Mouse (Mus musculus) telencephalon, adult 2 months (tissue): ENCODE measurements around the gene Gm20388.
"Not testable (repeated sequence)": the region's sequence is repeated elsewhere in the genome, so short reads cannot be mapped to it uniquely, and the experiment has no call there.

Experiments
- DNase-seq: peaks from one replicate; pipeline ENCODE4 v3.0.0-alpha.2; 2011; ENCODE audit warnings: low read depth, low spot score

Gm20388 gene

DNA sequence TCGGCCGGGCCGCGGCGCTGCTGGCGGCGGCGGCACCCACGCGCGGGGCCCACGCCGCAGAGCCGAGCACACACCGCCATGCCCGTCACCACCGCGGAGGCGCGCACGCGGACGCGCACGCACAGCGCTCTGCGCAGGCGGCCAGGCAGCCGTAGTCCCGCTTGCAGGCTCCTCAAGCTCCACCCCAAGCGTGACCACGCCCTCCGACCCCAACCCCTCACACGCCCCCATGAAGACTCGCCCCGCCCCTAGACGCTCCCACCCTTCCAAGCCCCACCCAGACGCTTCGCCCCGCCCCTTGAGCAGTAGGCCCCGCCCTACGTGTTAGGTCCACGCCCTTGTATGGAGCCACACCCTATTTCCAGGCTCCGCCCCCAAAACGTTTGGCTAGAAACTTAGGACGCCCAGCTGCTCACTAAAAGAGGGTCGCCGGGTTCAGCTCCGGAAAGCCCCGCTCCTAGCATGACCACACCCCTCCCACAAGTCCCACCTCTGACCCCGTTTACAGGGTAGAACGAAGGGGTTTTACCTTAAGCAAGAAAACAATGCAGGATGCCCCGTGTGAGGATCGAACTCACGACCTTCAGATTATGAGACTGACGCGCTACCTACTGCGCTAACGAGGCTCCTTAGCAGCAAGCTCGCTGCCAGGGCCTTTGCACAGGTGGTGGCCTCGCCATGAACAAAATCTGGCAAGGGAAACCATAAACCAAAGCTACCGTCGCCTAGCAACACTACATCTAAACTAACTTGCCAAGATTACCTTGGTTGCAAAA is 1668.2 kb downstream of the Gm20388 start, which contains the start of gene Fbxo31:
Gene Fbxo31, minus strand, starts transcription at position 131 of the 776 bp plus-strand sequence.
- peak; percentile 95 for DNase-seq

DNA sequence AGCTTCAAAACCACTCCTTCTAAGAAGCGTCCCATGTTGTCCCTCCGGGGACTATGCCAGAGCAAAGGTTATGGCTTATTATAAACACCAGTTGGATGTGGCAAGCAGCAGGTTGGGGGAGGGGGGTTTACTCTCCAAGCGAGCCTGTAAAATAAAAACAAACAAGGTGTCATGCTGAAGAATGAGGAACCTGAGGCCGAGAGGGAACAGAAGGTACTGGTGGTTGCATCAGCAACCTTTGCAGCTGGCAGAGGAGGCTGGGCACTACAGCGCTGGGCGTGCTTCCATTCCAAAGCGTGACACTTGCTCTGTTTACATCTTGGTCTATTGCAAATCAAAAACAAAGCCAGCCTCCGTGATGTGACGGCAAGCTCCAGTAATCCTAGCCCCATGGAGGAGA is 1669.8 kb downstream of the Gm20388 start:
- DNase-seq: no peak

DNA sequence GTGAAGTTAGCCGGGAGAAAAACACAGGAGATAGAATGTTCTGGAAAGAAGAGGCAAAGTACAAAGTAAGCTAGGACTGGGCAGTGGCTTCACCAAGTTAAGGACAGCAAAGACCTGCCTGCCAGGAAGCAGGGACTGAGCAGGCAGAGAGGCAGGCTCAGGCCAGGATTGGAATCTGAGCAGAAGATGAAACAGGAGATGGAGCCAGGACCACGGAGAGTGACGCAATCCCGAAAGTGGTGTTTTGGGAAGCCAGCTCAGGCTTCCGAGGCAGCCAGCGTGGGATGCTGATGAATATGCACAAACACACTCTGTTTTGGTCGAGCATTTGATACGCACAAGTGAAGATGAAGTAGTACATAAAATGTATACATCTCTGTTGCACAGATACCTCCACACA is 1673.0 kb downstream of the Gm20388 start:
- no peak for DNase-seq

DNA sequence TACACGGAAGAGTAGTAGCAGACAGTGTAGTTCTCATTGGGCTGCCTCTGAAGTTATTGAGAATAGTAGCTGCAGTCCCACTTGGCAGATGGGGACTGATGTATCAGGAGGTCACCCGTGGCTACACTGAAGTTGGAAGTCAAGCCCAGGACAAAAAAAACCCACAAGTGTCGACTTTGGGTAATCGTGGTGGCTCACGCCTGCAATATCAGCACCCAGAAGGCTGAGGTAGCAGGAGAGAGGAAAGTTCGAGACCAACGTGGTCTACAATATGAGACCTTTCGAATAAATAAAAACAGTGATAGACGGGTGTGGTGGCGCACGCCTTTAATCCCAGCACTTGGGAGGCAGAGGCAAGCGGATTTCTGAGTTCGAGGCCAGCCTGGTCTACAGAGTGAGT is 1674.1 kb downstream of the Gm20388 start:
- no peak for DNase-seq

DNA sequence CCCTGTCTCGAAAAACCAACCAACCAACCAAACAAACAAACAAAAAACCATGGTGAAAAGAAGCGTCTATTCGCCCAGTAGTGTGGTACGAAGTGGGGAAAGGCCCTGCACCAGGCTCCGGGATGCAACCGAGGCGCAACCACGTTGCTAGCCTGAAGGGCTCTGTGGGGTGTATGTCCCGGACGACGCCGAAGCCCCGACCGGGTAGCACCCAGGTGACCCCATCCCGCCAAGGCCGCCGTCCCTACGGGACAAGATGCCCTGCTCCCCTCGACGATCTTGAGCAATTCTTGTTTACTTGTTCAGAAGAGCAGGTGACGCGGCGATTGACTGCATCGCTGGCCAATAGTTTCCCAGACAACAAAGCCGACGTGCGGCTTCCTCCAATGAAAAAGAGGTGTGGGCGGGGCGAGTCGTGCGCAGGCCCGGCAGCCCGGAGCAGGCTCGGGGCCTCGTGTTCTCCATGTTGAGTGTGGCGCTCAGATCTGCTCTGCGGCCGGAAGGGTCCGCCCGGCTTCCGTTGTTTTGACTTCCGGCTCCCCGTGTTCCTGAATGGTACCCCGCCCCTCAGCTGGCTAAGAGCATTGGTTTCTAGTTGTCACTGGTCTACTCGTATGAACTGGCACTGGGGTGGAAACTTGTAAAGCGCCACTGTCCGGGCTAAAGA is 1674.7 kb downstream of the Gm20388 start:
- DNase-seq: peak; percentile 99

DNA sequence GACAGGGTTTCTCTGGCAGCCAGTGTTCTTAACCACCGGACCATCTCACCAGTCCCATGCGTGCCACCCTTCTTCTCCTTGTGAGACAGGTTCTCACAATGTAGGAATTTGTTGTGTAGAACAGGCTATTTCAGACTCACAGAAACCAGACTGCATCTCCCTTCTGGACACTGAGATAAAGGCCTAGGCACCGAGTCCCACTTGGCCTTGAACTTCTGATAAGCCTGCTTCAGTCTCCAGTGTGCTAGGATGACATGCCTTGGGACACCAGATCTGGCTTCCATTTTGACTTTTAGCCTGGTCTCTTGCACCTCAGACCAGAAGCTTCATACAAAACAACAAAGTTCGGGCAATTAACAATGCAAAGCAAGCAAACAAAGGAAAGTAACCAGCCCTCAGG is 1678.1 kb downstream of the Gm20388 start:
- no peak for DNase-seq

DNA sequence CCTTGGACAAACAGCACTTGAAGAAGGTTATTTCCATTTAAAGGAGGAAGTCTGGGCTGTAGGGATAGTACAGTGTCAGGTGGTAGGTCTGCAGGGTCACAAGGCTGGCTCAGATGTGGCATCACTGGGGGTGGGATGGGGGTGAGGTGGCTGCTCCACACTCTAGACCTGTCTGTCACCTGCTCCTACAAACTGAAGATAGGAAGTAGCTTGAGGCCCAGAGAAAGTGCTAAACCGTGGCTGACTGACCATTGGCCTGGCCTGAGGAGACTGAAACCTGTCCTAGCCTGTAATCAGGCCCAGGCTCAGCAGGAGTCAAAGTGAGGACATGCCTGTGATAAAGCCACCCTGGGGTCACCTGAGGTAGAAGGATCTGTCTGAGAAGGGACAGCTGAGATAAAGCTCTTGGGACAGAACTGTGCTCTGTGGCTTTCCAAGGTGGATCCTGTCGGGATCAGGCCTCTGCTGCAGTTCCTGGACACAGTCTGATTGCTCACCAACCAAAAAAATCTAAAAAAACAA is 1678.6 kb downstream of the Gm20388 start:
- DNase-seq: no peak

DNA sequence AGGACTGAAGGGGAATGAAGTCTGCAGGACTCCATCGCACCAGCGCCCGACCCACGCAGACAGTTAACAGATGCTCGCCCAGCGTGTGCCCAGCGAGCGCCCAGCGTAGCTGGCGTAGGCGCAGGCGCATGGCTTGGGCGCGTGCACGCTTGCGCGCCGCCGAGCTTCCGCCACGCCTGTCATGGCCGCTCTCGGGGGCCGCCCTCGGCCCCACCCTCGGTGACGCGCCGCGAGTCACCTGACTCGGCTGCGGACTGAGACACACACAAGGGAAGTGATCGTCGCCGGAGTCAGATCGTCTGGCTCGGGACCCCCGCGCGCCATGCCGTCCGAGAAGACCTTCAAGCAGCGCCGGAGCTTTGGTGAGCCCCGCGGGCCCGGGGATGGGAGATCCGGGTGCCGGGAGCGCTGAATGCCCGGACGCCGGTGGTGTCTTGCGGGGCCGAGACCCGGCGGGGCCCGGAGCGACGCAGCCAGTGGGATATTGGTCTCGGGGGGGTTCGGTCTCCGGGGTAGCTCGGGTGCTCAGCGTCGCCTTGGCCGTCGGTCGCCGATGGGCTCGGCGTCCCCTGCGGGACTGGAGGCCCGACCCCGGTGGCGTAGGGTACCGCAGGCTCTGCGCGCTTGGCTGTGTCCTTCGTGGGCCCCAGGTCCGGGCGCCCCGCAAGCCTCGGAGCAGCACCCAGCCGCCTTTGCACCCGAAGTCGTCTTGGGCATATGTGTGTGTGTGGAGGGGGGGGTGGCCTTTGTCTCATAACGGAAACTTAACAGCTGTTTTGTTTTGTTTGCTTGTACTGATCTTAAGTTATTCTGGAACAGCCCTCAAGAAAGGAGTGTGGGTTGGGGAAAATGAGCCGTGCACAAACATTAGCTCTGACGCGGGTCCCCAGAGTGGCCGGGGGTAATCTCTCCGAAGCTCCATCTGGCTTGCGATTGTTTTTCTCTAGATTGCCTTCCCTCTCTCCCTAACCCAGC is 1679.8 kb downstream of the Gm20388 start, which contains the start of gene Map1lc3b:
Gene Map1lc3b, plus strand, starts transcription at position 159 of the 975 bp plus-strand sequence.
- DNase-seq: peak; percentile 83

DNA sequence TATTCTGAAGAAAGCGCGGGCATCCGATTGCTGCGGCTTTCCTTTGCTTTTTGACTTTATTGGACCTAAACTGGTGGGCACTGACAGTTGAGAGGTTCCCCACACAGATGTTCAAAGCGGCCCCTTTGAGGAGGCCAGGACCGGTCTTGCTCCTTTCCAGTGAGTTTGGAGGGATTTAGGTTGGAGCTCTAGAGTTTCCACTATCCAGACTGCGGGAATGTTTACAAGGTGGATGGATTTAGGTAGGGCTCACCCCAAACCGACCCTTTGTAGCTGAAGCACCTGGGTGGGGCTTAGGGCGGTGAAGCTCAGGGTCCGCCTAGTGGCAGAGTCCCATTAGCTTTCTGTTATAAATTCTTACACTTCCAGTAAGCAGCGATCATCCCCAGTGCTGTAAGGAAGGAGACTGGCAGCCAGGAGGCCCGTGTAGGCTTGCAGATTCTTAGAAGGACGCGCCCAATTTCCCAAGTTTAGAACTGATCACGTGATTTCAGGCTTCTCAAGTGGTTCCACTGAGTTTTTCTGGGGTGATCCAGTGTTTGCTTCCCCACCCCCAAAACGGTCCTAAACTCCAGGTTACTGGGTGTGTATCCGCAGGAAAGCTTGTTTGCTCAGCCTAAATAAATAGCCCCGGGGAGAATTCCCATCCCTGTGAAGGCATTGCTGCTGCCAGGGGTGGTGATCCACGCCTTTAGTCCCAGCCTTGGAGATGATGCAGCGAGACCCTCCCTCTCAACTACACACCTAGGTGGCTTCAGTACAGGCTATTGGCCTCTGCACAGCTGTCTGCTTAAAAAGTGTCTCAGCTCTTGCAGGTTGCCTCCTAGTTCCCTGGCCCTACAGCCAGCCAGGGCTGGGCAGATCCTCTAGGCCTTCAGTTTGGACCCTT is 1680.8 kb downstream of the Gm20388 start:
- DNase-seq: no peak

DNA sequence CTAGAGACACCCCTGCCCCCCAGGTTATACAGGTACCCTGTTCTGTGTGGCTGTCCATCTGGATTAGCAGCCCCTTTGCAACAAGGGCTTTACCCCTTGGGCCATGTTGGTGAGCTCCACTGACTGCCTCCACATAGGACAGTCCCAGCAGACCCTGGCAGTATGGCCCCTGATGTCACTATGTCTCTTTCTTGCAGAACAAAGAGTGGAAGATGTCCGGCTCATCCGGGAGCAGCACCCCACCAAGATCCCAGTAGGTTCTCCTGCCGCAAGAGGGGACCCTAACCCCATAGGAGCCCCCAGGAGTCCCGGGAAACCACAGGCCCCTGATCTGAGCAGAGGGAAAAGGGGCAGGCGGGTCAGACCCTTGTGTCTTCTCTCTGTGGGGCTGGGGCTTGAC is 1682.7 kb downstream of the Gm20388 start:
- no peak for DNase-seq

DNA sequence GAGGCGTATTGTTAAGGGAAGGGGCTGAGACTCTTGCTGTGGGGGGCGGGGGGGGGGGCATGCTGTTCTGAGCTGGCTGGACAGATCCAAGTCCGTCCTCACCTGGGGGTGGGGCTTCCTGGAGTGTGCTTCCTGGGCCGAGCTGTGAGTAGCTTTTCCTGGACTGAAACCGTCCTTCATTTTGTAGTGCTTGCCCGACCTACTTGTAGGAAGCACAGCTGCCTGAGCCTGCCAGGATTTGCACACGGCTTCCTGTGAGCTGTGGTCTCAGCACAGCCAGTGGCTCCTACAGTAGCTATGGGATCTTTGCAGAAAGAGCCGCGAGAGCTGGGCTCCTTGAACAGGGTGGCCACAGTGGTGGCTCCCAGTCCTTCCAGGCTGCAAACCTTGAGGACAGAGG is 1683.3 kb downstream of the Gm20388 start:
- DNase-seq: no peak

DNA sequence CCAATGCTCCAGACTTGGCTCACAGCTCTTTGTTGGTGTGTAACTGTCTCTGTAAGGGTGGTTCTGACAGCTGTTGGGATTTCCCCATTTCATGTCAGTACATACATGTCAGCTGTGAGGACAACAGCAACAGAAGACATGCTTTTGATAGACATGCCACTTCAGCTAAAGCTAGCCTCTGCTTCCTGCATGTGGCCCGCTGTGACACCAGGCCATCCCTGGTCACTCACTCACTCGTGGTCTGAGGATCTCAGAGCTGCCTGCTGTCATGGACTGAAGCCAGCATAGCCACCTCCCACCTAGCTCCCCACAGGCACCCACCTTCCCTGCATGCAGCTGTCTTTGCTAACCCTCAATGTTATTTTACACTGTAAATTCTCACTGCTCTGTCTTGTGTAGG is 1686.9 kb downstream of the Gm20388 start:
- DNase-seq: not testable (repeated sequence)

DNA sequence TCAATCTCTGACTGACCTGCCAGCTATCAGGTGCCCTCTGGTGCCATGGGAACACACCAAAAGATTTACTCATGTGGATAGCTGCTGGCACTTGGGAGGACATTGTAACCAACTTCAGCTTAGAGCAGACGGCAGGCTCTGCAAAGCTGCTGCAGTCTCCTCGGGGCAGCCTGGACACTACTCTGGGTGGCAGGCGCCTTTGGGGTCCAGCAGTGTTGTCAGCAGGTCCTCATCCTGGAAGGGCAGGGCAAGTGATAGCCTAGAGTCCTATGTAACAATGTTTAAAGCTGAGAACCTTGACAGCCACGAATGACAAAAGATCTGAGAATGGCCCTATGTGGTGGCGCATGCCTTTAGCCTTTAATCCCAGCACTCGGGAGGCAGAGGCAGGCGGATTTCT is 1687.5 kb downstream of the Gm20388 start:
- DNase-seq: no peak

DNA sequence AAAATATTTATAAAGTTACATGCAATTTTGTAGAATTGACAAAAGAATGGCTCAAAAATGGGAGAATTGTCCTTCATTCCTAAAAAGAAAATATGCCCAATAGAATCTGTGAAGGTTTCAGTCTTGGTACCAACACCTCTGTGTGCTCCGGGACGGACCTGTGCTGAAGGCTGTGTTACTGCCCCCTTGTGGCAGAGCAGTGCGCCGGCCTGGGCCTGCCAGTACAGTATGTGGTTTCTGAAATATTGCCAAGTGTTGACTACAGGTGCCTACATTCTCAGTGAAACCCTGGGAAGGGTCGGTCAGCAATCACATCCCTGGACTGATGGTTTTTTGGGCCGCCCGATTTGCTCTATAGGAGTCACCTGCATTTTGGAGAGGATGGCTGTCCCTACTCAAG is 1688.3 kb downstream of the Gm20388 start:
- DNase-seq: no peak

DNA sequence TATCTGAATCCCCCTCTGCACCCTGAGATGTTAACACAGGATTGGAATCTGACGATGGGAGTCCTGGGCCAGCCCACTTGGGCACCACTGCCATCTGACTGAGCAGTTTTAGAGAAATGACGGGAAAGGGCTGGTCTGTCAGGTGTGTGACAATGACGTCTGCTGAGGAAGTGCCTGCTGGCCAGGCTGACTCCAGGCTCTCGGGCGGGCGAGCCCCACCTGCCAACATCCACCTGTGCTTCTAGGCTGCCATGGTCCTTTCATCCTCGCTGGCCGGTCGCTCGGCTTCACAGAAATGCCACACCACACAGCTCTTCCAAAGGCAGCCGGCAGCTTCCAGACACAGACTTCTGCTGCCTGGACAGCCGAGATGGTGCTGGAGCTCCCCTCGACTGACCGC is 1689.2 kb downstream of the Gm20388 start:
- DNase-seq: no peak

DNA sequence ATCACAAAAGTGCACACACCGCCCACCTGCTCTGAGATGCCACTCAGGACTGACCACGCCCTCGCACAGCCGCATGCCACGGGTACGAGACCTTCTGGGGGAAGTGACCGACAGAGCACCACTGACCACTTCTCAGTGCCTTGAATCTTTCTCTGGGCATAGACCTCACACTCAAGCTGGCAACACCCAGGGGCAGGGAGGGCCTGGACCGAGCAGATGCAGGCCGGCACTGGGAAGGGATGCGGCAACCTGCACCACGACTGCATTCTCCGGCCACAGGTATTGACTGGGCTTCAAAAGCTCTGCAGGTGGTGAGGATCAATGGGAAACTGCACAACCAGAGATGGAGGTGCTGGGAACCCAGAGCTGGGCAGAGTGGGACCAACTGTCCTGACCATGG is 1691.8 kb downstream of the Gm20388 start:
- no peak for DNase-seq

DNA sequence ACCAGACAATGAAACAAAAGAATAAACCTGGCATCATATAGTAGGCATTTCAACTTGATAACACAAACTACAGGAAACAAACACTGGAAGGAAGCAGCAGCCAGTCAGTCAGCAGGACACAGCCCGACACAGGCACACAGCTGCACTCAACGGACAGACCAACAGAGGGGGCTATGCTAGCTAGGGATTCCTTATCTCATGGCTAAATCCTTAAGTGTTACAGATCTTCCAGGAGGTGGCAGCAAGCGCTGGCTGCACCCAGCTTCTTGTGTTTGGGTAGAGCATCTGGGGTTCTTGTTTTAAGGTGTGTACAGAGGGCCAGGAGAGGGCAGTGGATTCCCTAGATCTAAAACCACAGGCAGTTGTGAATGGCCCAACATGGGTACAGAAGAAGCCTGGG is 1692.2 kb downstream of the Gm20388 start:
- peak; percentile 79 for DNase-seq

DNA sequence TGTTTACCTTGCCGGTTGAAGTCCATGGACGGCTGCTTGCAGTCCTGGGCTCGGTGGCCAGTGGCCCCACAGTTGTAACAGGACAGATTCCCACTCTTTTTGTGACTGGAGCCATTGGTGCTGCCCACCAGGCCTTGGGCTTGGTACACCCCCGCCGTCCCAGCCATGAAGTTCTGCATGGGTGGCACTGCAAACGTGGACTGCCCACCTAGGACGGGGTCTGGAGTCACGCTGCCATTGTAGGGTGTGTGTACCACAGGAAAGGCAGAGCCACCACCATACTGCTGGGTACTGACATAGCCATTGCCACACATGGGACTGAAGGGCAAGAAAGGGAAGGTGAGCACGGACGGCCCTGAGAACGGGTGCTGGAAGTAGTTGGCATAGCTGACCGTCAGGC is 1693.2 kb downstream of the Gm20388 start:
- DNase-seq: no peak

DNA sequence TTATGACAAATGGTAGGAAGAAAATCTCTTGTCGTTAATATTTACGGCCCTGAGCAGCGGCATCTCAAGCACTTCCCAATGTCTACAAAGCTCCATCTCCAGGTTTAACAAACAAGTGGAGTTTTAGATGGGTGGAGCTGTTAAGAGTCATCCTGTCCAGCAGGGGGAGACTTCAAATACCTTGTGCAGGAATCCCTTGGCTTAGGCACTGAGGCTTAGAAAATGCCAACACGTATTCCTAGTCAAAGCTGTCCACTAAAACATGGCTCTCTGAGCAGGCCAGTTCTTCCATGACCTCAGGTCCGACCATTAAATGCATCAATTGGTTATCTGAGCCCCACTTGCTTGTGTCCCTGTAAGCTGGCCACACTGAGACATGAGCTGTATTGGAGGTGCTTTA is 1697.0 kb downstream of the Gm20388 start:
- no peak for DNase-seq

DNA sequence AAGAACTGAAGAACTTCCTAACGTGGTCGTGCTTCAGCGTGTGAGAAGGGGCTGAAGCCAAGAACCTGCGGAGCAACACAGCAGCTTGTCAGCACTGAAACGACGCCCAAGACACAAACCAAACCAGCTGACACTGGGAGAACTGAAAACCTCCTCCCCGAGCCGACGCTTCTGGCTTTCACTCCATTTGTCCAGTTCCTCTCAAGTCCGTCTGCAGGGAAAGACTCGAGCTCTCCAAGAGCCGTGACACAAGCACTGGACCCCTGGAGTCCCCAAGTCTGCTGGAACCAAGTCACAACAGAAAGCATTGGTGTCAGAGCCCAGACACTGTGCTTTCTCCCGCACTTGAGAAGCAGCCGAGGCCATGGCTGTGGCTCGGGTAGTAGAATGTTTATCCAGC is 1698.6 kb downstream of the Gm20388 start:
- DNase-seq: no peak

DNA sequence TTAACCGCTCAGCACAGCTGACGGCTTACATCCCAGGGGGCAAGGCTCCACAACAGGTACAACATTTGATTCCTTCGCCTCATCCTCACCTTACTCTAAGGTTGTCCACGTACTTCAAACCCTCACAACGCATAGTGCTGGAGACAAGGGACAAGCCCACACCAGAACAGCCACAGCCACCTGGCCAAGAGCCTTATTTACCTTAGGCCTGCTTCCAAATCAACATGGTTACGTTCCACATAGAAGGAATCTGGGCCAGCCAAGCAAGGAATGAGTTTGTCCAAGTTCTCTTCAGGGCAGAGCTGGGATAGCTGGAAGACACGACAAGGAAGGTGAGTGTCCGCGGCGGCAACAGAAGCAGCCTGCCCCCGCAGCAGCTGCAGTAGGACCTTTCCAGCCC is 1699.3 kb downstream of the Gm20388 start:
- no peak for DNase-seq
